Mouse (Mus musculus) MEL-GATA-1-ER (cell line): ENCODE results near the gene Slc5a10.
"Not testable (repeated sequence)": the region's sequence is repeated elsewhere in the genome, so short reads cannot be mapped to it uniquely, and the experiment has no call there.

Experiments used
- DNase-seq: peaks from one replicate; pipeline ENCODE4 v3.0.0-alpha.2; 2012; ENCODE audit warnings: low read depth; ENCODE audit errors: extremely low read depth

The Slc5a10 gene

DNA sequence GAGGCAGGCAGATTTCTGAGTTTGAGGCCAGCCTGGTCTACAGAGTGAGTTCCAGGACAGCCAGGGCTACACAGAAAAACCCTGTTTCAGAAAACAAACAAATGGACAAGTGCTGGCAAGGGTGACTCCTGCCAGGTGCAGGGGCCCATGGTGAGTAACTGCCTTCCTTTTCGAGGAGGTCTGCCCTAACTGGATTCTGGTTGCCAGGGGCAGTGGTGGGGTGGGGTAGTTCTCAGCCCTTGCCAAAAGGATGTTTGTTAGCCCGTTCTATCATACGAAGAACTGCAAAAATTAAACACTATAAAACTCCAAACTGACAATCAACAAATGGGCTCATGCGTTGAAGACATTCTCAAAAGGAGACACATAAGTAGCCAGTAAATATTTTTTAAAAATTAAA lies 71.0 kb downstream of the Slc5a10 start:
- DNase-seq = no peak

- no peak for DNase-seq
Measured at GRCm38 (mm10) chr11:61649163-61649580, 71.5 kb downstream of the Slc5a10 start.

DNA sequence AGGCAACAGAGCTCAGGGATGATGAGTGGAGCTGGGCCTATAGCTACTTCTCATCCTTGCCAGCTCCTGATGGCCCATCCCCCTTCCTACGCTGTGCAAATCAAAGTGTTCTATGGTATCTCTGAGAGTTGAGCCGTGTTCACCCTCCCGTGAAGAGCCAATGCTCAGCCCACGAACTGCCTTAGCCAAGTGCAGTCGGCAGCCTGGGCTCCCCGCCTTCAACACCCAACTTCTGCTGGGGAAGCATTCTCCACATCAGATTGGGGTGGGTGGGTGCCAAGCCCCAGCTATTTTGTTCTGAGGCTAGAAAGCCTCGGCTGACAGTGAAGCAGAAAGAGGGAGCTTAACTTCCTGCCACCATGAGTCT lies 71.9 kb downstream of the Slc5a10 start:
- no peak for DNase-seq

DNA sequence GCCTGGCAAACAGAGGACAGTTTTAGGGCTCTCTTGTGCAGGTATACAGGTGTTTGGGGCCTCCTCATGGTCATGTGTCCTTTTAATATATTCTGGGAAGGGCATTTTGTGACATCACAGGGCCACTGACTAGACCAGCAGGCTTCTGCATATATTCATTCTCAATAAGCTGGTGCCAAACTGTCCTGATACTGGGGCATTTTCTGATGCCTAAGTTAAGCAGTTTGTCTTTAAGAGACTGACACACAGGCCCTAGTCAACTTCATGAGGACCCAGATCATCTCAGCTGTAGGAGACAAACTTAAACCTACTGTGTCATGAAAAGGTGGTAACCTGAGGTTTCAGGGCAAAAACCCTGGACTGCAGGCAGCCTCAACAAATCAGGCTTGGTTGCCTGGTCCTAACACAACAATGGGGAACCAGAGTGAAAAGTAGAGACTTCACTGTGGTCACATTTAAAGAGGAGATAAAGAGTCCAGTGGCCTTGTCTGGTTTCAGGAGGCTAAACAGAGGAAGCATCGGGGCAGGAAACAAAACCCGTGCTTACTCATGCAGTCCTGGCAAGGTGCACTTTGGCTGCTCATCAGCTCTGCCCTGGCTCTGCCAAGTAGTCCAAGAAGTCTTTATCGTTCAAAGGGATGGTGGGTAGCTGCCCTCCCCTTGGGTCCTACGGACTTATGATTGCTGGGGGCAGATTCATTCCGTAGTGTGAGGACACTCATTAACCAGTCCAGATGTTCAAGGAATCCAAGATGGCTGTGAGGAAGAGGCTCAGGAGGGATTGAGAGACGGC lies 72.5 kb downstream of the Slc5a10 start:
- DNase-seq = no peak

DNA sequence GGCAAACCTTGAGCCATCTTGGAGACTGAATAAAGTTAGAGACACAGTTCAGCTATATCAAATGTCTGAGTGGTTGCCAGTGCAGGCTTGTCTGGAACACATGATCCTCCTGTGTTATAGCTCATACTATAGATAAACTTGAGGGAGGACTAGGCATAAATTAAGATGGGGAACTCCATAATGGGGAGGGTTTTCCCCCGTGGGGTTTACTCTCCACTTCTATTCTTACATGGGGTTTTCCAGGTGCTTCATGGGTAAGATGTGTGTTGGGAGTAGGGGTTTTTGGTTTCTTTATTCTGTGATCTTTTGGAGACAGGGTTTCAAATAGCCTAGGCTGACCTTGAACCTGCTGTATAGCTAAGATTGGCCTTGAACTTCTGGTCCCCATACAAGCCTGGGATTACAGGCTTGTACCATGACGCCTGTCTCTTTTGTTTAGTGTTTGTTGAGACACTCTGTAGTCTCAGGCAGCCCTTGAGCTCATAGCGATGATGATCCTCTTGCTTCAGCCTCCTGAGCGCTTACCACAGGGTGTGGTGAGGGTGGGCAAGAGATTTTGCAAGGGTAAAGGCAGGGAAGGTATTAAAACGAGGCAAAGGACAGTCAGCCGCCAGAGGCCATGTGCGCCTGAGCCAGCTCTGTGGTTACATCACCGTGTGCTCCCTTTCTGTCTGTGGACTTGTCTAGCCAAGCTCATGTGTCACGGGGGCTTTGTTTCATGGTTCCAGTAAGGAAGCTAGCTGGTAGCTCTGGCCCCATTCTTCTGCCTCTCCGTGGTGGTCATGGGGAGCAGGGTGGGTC lies 73.3 kb downstream of the Slc5a10 start:
- no peak for DNase-seq

DNA sequence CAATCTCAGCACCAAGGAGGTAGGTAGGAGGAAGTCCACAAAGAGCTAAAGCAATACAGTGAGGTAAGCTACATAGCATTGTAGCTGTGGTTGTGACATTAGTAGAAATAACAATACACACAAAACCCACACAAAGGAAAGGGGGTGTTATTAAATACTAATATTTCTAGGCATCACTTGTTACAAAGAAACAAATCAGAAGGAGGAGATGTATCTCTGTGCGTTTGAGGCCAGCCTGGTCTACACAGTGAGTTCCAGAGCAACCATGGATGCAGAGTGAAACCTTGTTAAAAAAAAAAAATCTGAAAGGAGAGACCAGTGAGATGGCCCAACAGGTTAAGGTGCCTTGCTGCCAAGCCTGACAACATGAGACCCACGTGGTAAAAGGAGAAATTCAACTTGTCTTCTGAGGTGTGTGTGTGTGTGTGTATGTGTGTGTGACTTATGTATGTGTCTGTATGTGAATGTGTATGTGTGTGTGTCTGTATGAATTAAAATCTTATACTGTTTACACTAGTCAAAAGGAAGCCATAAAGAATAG lies 74.1 kb downstream of the Slc5a10 start:
- no peak for DNase-seq

- no peak for DNase-seq
Measured at GRCm38 (mm10) chr11:61645357-61645857, 75.2 kb downstream of the Slc5a10 start.

- no peak for DNase-seq
Measured at GRCm38 (mm10) chr11:61644576-61645326, 75.9 kb downstream of the Slc5a10 start.

GRCm38 (mm10) chr11:61643184-61643961 lies 77.3 kb downstream of the Slc5a10 start:
- DNase-seq = no peak

GRCm38 (mm10) chr11:61642106-61642505 lies 78.5 kb downstream of the Slc5a10 start:
- no peak for DNase-seq

DNA sequence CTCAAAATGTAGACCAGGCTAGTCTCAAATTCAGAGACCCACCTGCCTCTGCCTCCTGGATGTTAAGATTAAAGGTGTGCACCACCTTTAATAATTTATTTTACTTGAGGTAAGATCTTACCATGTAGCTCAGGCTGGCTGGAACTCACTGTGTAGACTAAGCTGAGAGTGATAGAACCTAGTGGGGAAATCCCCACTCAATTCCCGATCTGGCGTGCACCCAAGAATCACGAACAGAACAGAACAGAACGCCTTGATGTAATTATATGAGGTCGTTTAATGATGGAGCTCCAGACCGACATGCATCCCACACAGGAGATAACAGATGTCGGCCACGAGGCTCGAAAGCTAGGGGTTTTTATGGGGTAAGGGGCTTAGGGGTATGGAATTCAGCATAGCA lies 80.0 kb downstream of the Slc5a10 start:
- not testable (repeated sequence) for DNase-seq

- no peak for DNase-seq
Measured at GRCm38 (mm10) chr11:61639601-61640177, 80.9 kb downstream of the Slc5a10 start.

DNA sequence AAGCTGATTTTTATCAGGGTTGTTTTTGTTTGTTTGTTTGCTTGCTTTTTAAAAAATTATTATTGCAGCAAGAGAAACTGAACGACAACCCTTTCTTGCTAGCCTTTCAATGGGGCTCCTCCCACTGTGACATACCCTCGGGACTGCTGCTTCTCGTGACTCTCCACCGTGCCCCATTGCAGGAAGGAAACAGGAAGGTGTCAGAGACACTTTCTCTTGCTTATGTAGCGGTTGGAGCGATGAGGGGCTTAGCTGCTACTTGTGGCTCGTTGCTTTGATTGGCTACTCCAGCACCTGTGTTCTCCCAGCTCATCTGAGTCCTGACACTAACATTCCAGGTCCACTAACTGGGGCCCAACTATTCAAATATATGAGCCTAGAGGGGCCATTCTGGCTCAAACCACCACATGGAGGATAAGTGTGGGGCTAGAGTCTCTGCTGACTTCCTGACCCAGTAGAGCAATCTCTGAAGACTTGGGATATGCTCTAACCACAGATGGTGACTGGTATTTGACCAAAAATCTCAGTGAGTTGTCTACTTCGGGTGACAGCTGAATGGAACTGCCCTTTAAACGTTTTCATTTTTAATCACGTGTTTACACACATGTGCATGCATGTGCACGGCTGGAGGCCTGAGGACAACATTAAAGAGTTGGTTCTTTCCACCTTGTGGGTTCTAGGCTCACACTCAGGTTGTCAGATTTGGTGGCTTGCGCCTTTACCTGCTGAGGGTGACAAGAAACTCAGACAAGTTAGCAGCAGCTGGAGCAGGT lies 81.7 kb downstream of the Slc5a10 start:
- DNase-seq = no peak

GRCm38 (mm10) chr11:61637856-61638255 lies 82.8 kb downstream of the Slc5a10 start:
- DNase-seq = no peak

DNA sequence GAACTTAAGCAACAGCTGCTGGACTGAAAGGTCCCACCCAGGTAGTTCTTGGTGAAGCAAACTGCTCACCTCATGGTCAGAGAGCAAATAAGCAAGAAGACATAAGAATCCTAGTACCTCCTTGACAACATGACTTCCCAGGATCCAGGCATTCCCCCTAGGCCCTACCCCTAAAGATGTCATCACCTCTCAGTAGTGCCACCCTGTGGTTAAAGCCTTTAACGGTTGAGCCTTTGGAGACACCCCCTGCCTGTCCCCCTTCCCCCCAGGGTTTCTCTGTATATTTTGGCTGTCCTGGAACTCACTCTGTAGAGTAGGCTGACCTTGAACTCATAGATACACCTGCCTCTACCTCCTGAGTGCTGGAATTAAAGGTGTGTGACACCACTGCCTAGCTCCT lies 83.2 kb downstream of the Slc5a10 start:
- no peak for DNase-seq

DNA sequence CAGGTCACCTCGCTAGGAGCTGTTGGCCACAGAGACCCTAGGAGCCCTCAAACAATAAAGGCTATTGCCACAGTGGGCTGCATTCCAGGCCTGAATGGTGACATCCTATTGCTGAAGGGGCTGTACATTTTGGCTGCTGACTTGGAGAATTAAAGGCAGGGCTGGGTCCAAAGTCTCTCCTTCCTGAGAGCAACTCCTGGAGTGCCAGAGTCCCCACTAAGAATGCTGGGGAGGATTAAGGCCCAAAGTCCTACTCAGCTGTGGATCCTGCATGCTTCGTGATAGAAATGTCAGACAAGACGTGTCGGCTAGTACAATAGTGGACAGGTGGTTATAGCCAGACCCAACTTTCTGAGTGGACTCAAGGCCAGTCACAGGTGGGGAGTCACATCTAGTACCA lies 84.3 kb downstream of the Slc5a10 start:
- DNase-seq = not testable (repeated sequence)

- no peak for DNase-seq
Measured at GRCm38 (mm10) chr11:61629621-61630020, 91.0 kb downstream of the Slc5a10 start.

DNA sequence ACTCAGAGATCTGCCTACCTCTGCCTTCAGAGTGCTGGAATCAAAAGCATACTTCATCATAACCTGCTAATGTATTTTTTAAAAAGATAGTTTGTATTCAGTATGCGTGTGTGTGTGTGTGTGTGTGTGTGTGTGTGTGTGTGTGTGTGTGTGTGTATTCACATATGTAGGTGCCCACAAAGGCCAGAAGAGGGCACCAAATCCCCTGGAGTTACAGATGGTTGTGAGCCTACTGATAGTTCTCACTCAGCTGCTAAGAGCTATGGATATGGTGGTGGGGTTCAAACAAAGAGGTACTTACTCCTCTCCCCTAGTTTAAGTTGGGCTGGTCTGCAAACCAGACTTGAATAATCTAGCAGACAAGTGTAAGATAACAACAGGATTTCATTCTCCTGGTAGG lies 94.1 kb downstream of the Slc5a10 start:
- DNase-seq = no peak

GRCm38 (mm10) chr11:61625136-61625535 lies 95.5 kb downstream of the Slc5a10 start:
- DNase-seq = no peak
